Mouse (Mus musculus): ENCODE results near the gene Fbxo7.

Gene Fbxo7

DNA sequence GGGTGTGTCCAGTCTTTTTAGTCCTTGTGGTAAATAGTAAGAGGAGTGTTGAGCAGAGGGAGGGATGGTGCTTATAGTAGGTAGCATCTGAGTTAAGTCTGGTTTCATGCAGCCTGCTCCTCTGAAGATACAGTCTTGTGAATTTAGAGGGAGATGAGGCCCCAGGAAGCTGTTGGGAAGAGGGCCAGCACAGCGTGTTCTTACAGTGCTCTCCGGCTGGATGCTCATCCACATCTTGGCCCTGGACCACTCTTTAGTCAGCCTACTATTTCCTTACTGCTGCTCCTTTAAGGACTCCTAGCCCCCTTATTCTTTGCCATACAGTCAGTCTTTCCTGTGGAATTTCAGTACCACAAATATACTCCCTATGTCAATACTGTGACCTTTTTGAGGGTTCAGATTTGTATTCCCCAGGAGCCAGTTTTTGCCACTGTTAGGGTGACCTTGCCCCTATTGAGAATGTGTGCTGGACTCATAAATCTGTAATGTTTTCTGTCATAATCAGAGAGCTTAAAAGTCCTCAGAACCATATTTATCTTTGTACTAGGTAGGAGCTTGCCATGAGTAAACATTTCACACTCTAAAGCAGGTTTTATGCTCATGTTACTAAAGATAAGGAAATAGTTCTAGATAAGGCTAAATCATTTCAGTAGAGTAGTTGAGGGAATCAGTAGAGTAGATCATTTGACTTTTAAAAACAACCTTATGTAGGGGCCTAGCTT lies 12.4 kb downstream of the Fbxo7 start:
- DNase-seq (ENCODE audit: low read depth, low spot score) = no peak

GRCm38 (mm10) chr10:86043651-86044050 lies 21.9 kb downstream of the Fbxo7 start:
- DNase-seq (ENCODE audit: low read depth, low spot score) = no peak

- no peak for DNase-seq (ENCODE audit: low read depth, low spot score)
These were observed 22.3 kb downstream of the Fbxo7 start for GRCm38 (mm10) chr10:86044066-86044465.

GRCm38 (mm10) chr10:86046371-86046770 lies 24.6 kb downstream of the Fbxo7 start:
- DNase-seq (ENCODE audit: low read depth, low spot score) = no peak

DNA sequence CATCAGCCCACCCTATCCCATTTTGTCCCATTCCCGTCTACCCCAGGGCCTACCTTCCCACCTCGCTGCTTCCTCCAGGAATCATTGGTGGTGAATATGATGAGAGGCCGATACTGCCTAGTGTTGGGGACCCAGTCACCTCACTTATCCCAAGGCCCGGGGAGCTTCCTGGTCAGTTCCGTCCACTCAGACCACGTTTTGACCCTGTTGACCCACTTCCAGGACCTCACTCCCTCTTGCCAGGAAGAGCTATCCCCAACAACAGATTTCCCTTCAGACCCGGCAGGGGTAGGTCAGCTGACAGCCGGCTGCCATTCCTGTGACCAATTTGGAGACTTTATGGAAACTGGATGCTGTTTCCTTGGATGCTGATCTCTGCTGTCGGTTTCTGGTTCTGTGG lies 26.0 kb downstream of the Fbxo7 start:
- DNase-seq (ENCODE audit: low read depth, low spot score) = no peak

DNA sequence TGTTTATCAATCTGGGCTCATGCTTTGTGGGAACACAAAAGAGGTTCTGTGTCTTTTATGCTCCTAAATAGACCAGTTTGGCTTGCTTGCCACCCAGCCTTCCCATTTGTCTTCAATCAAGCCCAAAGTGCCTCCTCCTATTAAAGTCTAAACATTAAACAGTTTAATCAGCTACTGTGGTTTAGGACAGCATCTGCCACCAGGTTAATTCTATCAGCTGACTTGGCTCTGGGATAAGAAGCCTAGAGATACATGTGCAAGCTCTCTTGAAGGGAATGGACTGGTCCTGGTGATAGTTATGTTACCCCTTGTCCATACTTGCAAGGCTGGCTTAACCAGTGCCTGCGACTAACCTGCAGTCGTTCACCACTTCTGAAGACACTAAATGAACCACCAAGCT lies 28.8 kb downstream of the Fbxo7 start:
- no peak for DNase-seq (ENCODE audit: low read depth, low spot score)

GRCm38 (mm10) chr10:86052818-86053522 lies 31.2 kb downstream of the Fbxo7 start:
- no peak for DNase-seq (ENCODE audit: low read depth, low spot score)

DNA sequence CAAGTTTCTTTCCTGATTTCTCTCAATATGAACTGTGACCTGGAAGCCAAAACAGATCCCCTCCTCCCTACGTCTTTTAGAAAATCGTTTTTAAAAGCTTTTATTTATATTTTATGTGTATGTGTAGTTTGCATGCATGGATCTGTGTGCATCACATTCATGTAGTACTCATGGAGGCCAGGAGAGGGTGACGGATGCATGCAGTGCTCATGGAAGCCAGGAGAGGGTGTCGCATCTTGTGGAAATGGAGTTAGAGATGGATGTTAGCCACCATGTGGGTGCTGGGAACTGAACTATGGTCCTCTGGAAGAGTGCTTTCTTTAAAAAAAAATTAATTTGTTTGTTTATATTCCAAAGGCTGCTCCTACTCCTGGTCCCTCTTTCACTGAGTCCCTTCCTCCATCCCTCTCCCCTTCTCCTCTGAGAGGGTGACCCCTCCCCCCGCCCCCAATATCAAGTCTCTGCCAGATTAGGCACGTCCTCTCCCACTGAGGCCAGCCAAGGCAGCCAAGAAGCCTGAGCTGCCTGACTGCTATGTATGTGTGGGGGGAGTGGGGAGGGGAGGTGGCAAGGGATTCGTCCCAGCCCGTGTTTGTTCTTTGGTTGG lies 34.6 kb downstream of the Fbxo7 start:
- peak; percentile 72 for DNase-seq (ENCODE audit: low read depth, low spot score)

DNA sequence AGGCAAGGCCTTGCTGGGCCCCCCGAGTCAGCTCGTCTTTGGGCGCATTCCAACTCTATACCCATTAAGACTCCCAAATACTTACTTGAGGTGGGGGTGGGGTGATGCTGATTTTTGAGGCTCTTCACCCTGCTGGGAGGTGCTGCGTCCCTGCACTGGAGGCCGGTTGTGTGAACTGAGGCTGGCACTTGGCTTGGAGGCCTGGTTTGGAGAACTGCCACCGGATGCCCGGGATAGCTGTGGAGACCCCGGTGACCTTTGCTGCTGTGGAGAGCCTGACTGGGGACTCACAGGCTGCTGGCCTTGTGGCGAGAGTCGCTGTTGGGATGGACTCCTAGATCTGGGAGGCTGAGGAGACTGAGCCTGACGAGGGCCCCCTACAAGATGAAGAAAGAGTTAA lies 35.5 kb downstream of the Fbxo7 start:
- no peak for DNase-seq (ENCODE audit: low read depth, low spot score)

- DNase-seq (ENCODE audit: low read depth, low spot score) = no peak
These were observed 35.9 kb downstream of the Fbxo7 start for GRCm38 (mm10) chr10:86057712-86058111.

DNA sequence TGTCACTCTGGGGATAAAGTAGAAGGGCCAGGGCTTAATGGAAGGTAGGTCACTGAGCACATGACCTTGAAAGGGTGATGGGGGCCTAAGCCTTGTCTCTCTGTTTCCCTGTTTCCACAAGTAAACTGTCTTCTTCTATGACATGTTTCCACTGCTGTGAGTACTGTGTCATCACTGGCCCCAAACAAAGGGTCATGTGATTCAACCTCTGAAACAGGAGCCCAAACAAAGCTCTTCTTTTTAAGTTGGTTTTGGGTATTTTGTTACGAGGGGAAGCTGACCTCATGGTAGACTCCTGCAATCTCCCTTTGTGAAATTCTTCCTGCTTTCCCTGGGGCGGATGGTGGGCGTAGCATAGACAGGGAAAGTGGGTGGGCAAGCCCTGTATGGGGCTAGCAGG lies 38.5 kb downstream of the Fbxo7 start:
- no peak for DNase-seq (ENCODE audit: low read depth, low spot score)

DNA sequence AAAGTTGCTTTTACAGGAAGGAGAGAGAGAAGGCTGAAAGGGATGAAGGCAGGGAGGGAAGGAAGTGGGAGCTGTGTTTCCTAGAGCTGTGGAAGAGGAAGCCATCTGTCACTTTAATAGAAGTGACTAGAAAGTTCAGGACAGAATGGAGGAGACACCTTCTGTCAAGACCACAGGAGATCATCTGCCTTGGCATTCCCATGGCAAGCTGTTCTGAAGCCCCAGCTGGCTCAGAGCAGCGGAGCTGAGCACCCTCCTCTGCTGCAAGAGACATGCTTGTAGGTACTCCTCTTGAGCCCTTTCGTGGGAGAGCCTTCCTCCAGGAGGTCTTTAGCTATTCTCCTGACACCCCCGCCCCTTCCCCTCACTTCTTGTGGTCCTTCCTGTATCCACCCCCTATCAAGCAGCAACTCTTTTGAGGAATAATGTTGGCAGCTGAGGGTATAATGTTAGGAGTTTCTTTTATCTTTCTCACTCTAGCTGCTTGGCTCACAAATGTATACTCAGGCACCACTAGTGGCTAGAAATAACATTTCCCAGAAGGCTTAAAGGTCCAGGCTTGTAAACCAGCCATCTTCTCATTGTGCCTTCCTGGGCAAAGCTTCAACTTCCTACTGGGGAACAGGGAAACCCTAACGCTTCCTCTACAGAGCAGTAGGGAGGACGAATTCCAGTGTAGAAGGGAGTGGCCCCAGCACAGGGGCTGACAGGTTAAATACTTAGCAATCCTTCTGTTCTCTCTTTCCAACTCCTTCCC lies 40.7 kb downstream of the Fbxo7 start:
- DNase-seq (ENCODE audit: low read depth, low spot score) = no peak

DNA sequence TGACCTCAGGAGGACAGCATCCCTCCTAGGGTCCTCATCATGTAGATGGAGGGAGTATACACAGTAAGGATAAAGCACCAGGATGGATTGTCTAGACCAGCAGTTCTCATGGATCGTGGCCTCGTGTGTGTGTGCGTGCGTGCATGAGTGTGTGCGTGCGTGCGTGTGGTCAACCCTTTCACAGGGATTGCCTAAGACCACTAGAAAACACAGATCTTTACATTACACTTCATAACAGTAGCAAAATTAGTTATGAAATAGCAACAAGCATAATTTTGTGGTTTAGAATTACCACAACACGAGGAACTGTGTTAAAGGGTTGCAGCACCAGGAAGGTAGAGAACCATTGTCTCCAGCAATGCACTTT lies 41.2 kb downstream of the Fbxo7 start:
- DNase-seq (ENCODE audit: low read depth, low spot score) = no peak

DNA sequence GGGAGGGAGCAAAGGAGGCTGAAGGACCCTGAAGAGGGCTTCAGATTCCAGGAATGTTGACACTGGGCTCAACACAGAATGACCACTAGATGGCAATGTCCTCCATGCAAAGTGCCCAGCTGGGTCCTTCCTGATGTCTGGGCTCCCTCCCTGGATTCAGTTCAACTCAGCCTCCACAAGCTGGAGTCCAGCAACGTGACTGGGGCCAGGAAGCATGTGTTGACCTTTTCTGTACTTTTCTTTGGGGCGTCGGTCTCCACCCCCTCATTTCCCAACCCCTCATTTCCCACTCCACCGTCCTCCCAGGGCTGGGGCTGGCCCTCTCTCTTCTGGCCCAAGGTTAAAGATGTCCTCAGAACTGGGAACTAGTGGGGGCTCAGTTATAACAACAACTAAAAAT lies 43.2 kb downstream of the Fbxo7 start:
- DNase-seq (ENCODE audit: low read depth, low spot score) = peak; percentile 62

- no peak for DNase-seq (ENCODE audit: low read depth, low spot score)
These were observed 43.9 kb downstream of the Fbxo7 start for GRCm38 (mm10) chr10:86065661-86066060.

GRCm38 (mm10) chr10:86066651-86067050 lies 44.9 kb downstream of the Fbxo7 start:
- no peak for DNase-seq (ENCODE audit: low read depth, low spot score)

- DNase-seq (ENCODE audit: low read depth, low spot score) = no peak
These were observed 46.1 kb downstream of the Fbxo7 start for GRCm38 (mm10) chr10:86067911-86068310.

- no peak for DNase-seq (ENCODE audit: low read depth, low spot score)
These were observed 47.6 kb downstream of the Fbxo7 start for GRCm38 (mm10) chr10:86069341-86069740.

GRCm38 (mm10) chr10:86070751-86071150 lies 49.0 kb downstream of the Fbxo7 start:
- no peak for DNase-seq (ENCODE audit: low read depth, low spot score)

DNA sequence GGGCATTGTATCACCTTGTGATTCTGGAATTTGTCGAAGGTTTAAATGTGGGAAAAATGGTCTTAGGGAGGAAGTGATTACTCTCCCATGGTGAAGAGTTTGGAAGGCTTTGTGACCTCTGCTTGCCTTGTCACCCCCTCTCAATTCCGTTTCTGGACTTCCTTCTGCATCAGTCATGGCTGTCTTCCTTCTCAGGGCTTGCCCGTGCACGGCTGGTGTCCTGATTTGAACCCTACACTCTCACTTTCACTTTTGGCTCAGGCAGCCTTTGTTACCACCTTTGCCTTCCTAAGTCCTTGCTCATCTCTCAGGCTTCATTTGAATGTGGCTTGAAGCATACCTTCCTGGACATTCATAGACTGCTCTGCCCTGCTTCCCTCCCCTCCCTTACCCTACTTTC lies 52.4 kb downstream of the Fbxo7 start:
- no peak for DNase-seq (ENCODE audit: low read depth, low spot score)

GRCm38 (mm10) chr10:86074971-86075711 lies 53.4 kb downstream of the Fbxo7 start:
- DNase-seq (ENCODE audit: low read depth, low spot score) = no peak

DNA sequence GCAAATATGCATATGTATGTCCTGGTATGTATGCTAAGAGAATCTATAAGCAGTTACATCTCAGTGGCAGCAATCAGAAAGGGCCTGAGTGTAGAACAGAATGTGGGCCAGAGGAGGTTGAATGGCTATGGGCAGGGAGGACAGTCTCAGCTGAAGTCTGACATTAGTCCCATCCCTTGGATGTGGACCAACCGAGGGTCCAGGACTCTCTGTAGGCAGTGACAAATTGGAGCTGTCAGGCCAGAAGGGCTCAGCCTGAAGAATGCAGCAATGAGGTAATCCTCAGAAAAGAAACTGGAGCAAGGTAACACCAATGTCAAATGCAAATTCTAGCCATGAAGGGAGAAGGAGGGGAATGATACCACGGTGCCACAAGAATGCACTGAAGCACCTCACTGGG lies 55.5 kb downstream of the Fbxo7 start:
- no peak for DNase-seq (ENCODE audit: low read depth, low spot score)
